Mouse (Mus musculus) left cerebral cortex, adult 9 months (tissue): Measurements from ENCODE around the gene Terb2.

Experiments used
- DNase-seq, 2 experiments: peaks; one replicate each; pipeline ENCODE4 v3.0.0; 2022; ENCODE audit warnings: low spot score in 2 of 2

Terb2 gene

GRCm38 (mm10) chr2:122233341-122233740 is 47.3 kb downstream of the Terb2 start:
- no peak for DNase-seq

- DNase-seq, result peak in 1 of 2 experiments; percentile 32
Observed at GRCm38 (mm10) chr2:122233759-122234557, 47.9 kb downstream of the Terb2 start.

GRCm38 (mm10) chr2:122234611-122235288 is 48.7 kb downstream of the Terb2 start, which contains the start of gene Sord:
Gene Sord (plus strand): TSS chr2:122234749.
- DNase-seq, result peak in 1 of 2 experiments; percentile 55

- no peak for DNase-seq
Observed at GRCm38 (mm10) chr2:122235425-122235824, 49.4 kb downstream of the Terb2 start.

- DNase-seq, result no peak
Observed at GRCm38 (mm10) chr2:122236321-122236720, 50.2 kb downstream of the Terb2 start.

- no peak for DNase-seq
Observed at GRCm38 (mm10) chr2:122237891-122238470, 51.9 kb downstream of the Terb2 start.

- no peak for DNase-seq
Observed at GRCm38 (mm10) chr2:122240735-122241134, 54.7 kb downstream of the Terb2 start.

- no peak for DNase-seq
Observed at GRCm38 (mm10) chr2:122241226-122241625, 55.2 kb downstream of the Terb2 start.

- DNase-seq, result no peak
Observed at GRCm38 (mm10) chr2:122241935-122242334, 55.9 kb downstream of the Terb2 start.

GRCm38 (mm10) chr2:122243671-122244131 is 57.6 kb downstream of the Terb2 start:
- peak in 1 of 2 experiments; percentile 85 for DNase-seq

GRCm38 (mm10) chr2:122247786-122248185 is 61.7 kb downstream of the Terb2 start:
- DNase-seq, result no peak

- peak in 1 of 2 experiments; percentile 51 for DNase-seq
Observed at GRCm38 (mm10) chr2:122255997-122256396, 69.9 kb downstream of the Terb2 start.
